Mouse (Mus musculus): ENCODE results near the gene Calm1. TPM values are rescaled to one million over a fixed set of nuclear protein-coding genes. Genes with fewer than 3 reads are reported as not detected.

The Calm1 gene
- total RNA-seq, 2 experiments from 2014 or later = 264 to 282 TPM

GRCm38 (mm10) chr12:100187756-100188430 is 11.3 kb upstream of the Calm1 start:
- DNase-seq (ENCODE audit: low spot score) = no peak
- intact Hi-C loops (cut with DNase I) = loop anchor here (1.0 to 5.0 kb wide), 3 partner anchors 11 to 334 kb away; partner anchors contain the start of genes Calm1, Nrde2 and Ttc7b

- intact Hi-C loops (cut with DNase I) = loop anchor here (10.0 kb wide), 1 partner anchor 534 kb away; the partner anchor contains the start of gene Rps6ka5
- no peak for DNase-seq (ENCODE audit: low spot score)
Observed at GRCm38 (mm10) chr12:100190802-100191201, 8.4 kb upstream of the Calm1 start.

- intact Hi-C loops (cut with DNase I) = loop anchor here (10.0 kb wide), 1 partner anchor 531 kb away; the partner anchor contains the start of gene Rps6ka5
- no peak for DNase-seq (ENCODE audit: low spot score)
Observed at GRCm38 (mm10) chr12:100194181-100194580, 5.1 kb upstream of the Calm1 start.

GRCm38 (mm10) chr12:100196786-100197185 is 2.4 kb upstream of the Calm1 start:
- intact Hi-C loops (cut with DNase I) = loop anchor here (10.0 kb wide), 1 partner anchor 528 kb away; the partner anchor contains the start of gene Rps6ka5
- no peak for DNase-seq (ENCODE audit: low spot score)

GRCm38 (mm10) chr12:100199891-100200644 is 833 bp downstream of the Calm1 start:
- intact Hi-C loops (cut with DNase I) = loop anchor here (1.0 to 10.0 kb wide), 7 partner anchors 12 to 525 kb away; partner anchors contain the start of genes Rps6ka5 and Ttc7b
- DNase-seq (ENCODE audit: low spot score) = peak; percentile 67

GRCm38 (mm10) chr12:100200645-100201362 is 1.6 kb downstream of the Calm1 start:
- no peak for DNase-seq (ENCODE audit: low spot score)
- intact Hi-C loops (cut with DNase I) = loop anchor here (2.0 to 5.0 kb wide), 5 partner anchors 76 to 321 kb away; partner anchors contain the start of gene Ttc7b

- intact Hi-C loops (cut with DNase I) = loop anchor here (2.0 to 5.0 kb wide), 5 partner anchors 76 to 321 kb away; partner anchors contain the start of gene Ttc7b
- no peak for DNase-seq (ENCODE audit: low spot score)
Observed at GRCm38 (mm10) chr12:100201363-100201711, 2.1 kb downstream of the Calm1 start.

GRCm38 (mm10) chr12:100201838-100202237 is 2.6 kb downstream of the Calm1 start:
- intact Hi-C loops (cut with DNase I) = loop anchor here (2.0 to 5.0 kb wide), 6 partner anchors 75 to 320 kb away; partner anchors contain the start of gene Ttc7b
- DNase-seq (ENCODE audit: low spot score) = peak; percentile 84

- intact Hi-C loops (cut with DNase I) = loop anchor here (2.0 to 5.0 kb wide), 6 partner anchors 21 to 319 kb away; partner anchors contain the start of gene Ttc7b
- DNase-seq (ENCODE audit: low spot score) = no peak
Observed at GRCm38 (mm10) chr12:100203759-100204158, 4.5 kb downstream of the Calm1 start.

- intact Hi-C loops (cut with DNase I) = loop anchor here (2.0 kb wide), 1 partner anchor 20 kb away; no protein-coding TSS in a partner anchor
- no peak for DNase-seq (ENCODE audit: low spot score)
Observed at GRCm38 (mm10) chr12:100205156-100205555, 5.9 kb downstream of the Calm1 start.

- intact Hi-C loops (cut with DNase I) = no loop called here
- no peak for DNase-seq (ENCODE audit: low spot score)
Observed at GRCm38 (mm10) chr12:100206521-100206920, 7.3 kb downstream of the Calm1 start.

- DNase-seq (ENCODE audit: low spot score) = no peak
- intact Hi-C loops (cut with DNase I) = no loop called here
Observed at GRCm38 (mm10) chr12:100206926-100207325, 7.7 kb downstream of the Calm1 start.

GRCm38 (mm10) chr12:100209701-100210478 is 10.7 kb downstream of the Calm1 start:
- no peak for DNase-seq (ENCODE audit: low spot score)
- intact Hi-C loops (cut with DNase I) = no loop called here

GRCm38 (mm10) chr12:100210973-100211372 is 11.7 kb downstream of the Calm1 start:
- no peak for DNase-seq (ENCODE audit: low spot score)
- intact Hi-C loops (cut with DNase I) = no loop called here

GRCm38 (mm10) chr12:100211453-100212185 is 12.4 kb downstream of the Calm1 start:
- DNase-seq (ENCODE audit: low spot score) = no peak
- intact Hi-C loops (cut with DNase I) = no loop called here

GRCm38 (mm10) chr12:100212397-100212796 is 13.2 kb downstream of the Calm1 start:
- intact Hi-C loops (cut with DNase I) = no loop called here
- DNase-seq (ENCODE audit: low spot score) = no peak

- no peak for DNase-seq (ENCODE audit: low spot score)
- intact Hi-C loops (cut with DNase I) = no loop called here
Observed at GRCm38 (mm10) chr12:100213162-100213561, 13.9 kb downstream of the Calm1 start.

- DNase-seq (ENCODE audit: low spot score) = no peak
- intact Hi-C loops (cut with DNase I) = no loop called here
Observed at GRCm38 (mm10) chr12:100214156-100214555, 14.9 kb downstream of the Calm1 start.

All from heart, postnatal 25 days (tissue).